Comparison of ENCODE assay signal across 14 mouse cellular contexts in genomic region chr17:64531150-64531549, GRCm38 (mm10).
"Had no signal": no experiment of that assay in that cellular context is flagged by ENCODE, and none has a peak within 500 bp of the region (broad histone marks: within the 10 kb centered on the region; RNA-seq: fewer than 3 reads in every experiment).

No protein-coding gene starts in this region.

- H3K27ac ChIP-seq: limb, embryonic 13.5 days; liver, embryonic 14.5 days; midbrain, embryonic 12.5 days; neural tube, embryonic 15.5 days; stomach, embryonic 15.5 days had no signal

- ATAC-seq: intestine, postnatal 0 days had no signal

- H3K27me3 ChIP-seq: limb, embryonic 13.5 days; midbrain, embryonic 12.5 days; neural tube, embryonic 15.5 days; stomach, embryonic 15.5 days had no signal

- H3K4me3 ChIP-seq: limb, embryonic 13.5 days; midbrain, embryonic 12.5 days; myocyte; neural tube, embryonic 15.5 days; stomach, embryonic 15.5 days had no signal

- H3K9me3 ChIP-seq: limb, embryonic 13.5 days; midbrain, embryonic 12.5 days; neural tube, embryonic 15.5 days; stomach, embryonic 15.5 days had no signal

- H3K4me1 ChIP-seq: midbrain, embryonic 12.5 days; stomach, embryonic 15.5 days had no signal

- DNase-seq: kidney, adult 8-10 months; kidney, postnatal 25 days; lung, adult 18-20 months; lung, postnatal 4 days; right cerebral cortex, postnatal 4 days; thymus, adult 2 months; thymus, postnatal 25 days had no signal

- H3K36me3 ChIP-seq: limb, embryonic 13.5 days; midbrain, embryonic 12.5 days; neural tube, embryonic 15.5 days; stomach, embryonic 15.5 days had no signal
